Mouse (Mus musculus): Measurements from ENCODE around the gene Gcdh.
"Not testable (repeated sequence)": the region's sequence is repeated elsewhere in the genome, so short reads cannot be mapped to it uniquely, and the experiment has no call there.

Gene Gcdh

GRCm38 (mm10) chr8:84910551-84910950, 16.8 kb upstream of the Gcdh start:
- DNase-seq (ENCODE audit: low read depth, low spot score) = no peak

GRCm38 (mm10) chr8:84909949-84910348, 16.2 kb upstream of the Gcdh start:
- DNase-seq (ENCODE audit: low read depth, low spot score) = peak; percentile 67

- no peak for DNase-seq (ENCODE audit: low read depth, low spot score)
These were observed 15.5 kb upstream of the Gcdh start for GRCm38 (mm10) chr8:84909162-84909767.

GRCm38 (mm10) chr8:84908421-84909161, 14.9 kb upstream of the Gcdh start, which contains the start of gene Dnase2a:
Gene Dnase2a, plus strand, starts transcription at chr8:84908560.
- peak; percentile 95 for DNase-seq (ENCODE audit: low read depth, low spot score)

GRCm38 (mm10) chr8:84907979-84908378, 14.3 kb upstream of the Gcdh start:
- not testable (repeated sequence) for DNase-seq (ENCODE audit: low read depth, low spot score)

GRCm38 (mm10) chr8:84907493-84907892, 13.8 kb upstream of the Gcdh start:
- no peak for DNase-seq (ENCODE audit: low read depth, low spot score)

GRCm38 (mm10) chr8:84907037-84907436, 13.3 kb upstream of the Gcdh start:
- DNase-seq (ENCODE audit: low read depth, low spot score) = no peak

- DNase-seq (ENCODE audit: low read depth, low spot score) = no peak
These were observed 10.6 kb upstream of the Gcdh start for GRCm38 (mm10) chr8:84904351-84904750.

- DNase-seq (ENCODE audit: low read depth, low spot score) = peak; percentile 91
These were observed 9.4 kb upstream of the Gcdh start for GRCm38 (mm10) chr8:84902920-84903661.

GRCm38 (mm10) chr8:84902367-84902919, 8.7 kb upstream of the Gcdh start:
- DNase-seq (ENCODE audit: low read depth, low spot score) = no peak

- no peak for DNase-seq (ENCODE audit: low read depth, low spot score)
These were observed 8.0 kb upstream of the Gcdh start, which contains the start of gene Klf1 for GRCm38 (mm10) chr8:84901752-84902151. Gene Klf1, plus strand, starts transcription at chr8:84901928.

- no peak for DNase-seq (ENCODE audit: low read depth, low spot score)
These were observed 7.3 kb upstream of the Gcdh start for GRCm38 (mm10) chr8:84901071-84901470.

- DNase-seq (ENCODE audit: low read depth, low spot score) = no peak
These were observed 2.2 kb upstream of the Gcdh start for GRCm38 (mm10) chr8:84895963-84896362.

GRCm38 (mm10) chr8:84892993-84893708, 570 bp downstream of the Gcdh start:
- no peak for DNase-seq (ENCODE audit: low read depth, low spot score)

GRCm38 (mm10) chr8:84889141-84889540, 4.6 kb downstream of the Gcdh start:
- no peak for DNase-seq (ENCODE audit: low read depth, low spot score)

GRCm38 (mm10) chr8:84888280-84888679, 5.4 kb downstream of the Gcdh start:
- no peak for DNase-seq (ENCODE audit: low read depth, low spot score)

GRCm38 (mm10) chr8:84884728-84885127, 9.0 kb downstream of the Gcdh start:
- no peak for DNase-seq (ENCODE audit: low read depth, low spot score)

- DNase-seq (ENCODE audit: low read depth, low spot score) = no peak
These were observed 14.8 kb downstream of the Gcdh start for GRCm38 (mm10) chr8:84878915-84879314.

GRCm38 (mm10) chr8:84877297-84878035, 16.3 kb downstream of the Gcdh start:
- DNase-seq (ENCODE audit: low read depth, low spot score) = no peak

- DNase-seq (ENCODE audit: low read depth, low spot score) = no peak
These were observed 19.4 kb downstream of the Gcdh start for GRCm38 (mm10) chr8:84874339-84874738.

GRCm38 (mm10) chr8:84873016-84873415, 20.7 kb downstream of the Gcdh start:
- peak; percentile 19 for DNase-seq (ENCODE audit: low read depth, low spot score)

All from CD4-positive, CD25-positive, alpha-beta regulatory T cell, adult 2 months (primary cell).